Mouse (Mus musculus): ENCODE measurements around the gene Otub2.

GRCm38 (mm10) chr12:103358951-103359801 lies 29.3 kb upstream of the Otub2 start:
- no peak for TF ChIP-seq POLR2A (IDR thresholded peaks at IDR 0.05; ENCODE audit: control insufficient read depth, extremely low read depth, insufficient read depth, low read length, poor library complexity)
- TF ChIP-seq CTCF (IDR thresholded peaks at IDR 0.05; ENCODE audit: borderline replicate concordance, control insufficient read depth, extremely low read depth, insufficient read depth, low read length, poor library complexity) = no peak
